Mouse (Mus musculus) hindbrain, embryonic 15.5 days (tissue): Measurements from ENCODE around the gene Msh3. TPM values are rescaled to one million over a fixed set of nuclear protein-coding genes. Genes with fewer than 3 reads are reported as not detected.
A peak's percentile ranks its signal among the peaks of the same experiment; 100 is the strongest.

ENCODE experiments used
- ATAC-seq: fragments of 200-750 bp; cut with Nextera tagmentation; 2 replicates; pipeline ENCODE4 v1.8.0; 2017; ENCODE audit warnings: low read depth, moderate number of reproducible peaks, moderate TSS enrichment; ENCODE audit not compliant: low FRiP score
- H3K27ac ChIP-seq: fragments of 300-500 bp; sonication (generic); replicated peaks from 2 replicates; pipeline ENCODE4 v1.5.1; 2015; ENCODE audit warnings: mild to moderate bottlenecking, inconsistent platforms
- H3K27me3 ChIP-seq: fragments of 300-500 bp; sonication (generic); 2 replicates; pipeline ENCODE4 v1.6.1; 2015; ENCODE audit warnings: control low read depth, inconsistent platforms
- H3K36me3 ChIP-seq: fragments of 300-500 bp; sonication (generic); 2 replicates; pipeline ENCODE4 v1.6.1; 2015; ENCODE audit warnings: control low read depth, inconsistent platforms
- H3K4me1 ChIP-seq: fragments of 300-500 bp; sonication (generic); replicated peaks from 2 replicates; pipeline ENCODE4 v1.6.1; 2015; ENCODE audit warnings: control low read depth, inconsistent platforms
- H3K4me2 ChIP-seq: fragments of 300-500 bp; sonication (generic); 2 replicates; pipeline ENCODE4 v1.6.1; 2015; ENCODE audit warnings: moderate library complexity, mild to moderate bottlenecking, inconsistent platforms
- H3K4me3 ChIP-seq: fragments of 300-500 bp; sonication (generic); 2 replicates; pipeline ENCODE4 v1.5.1; 2015; ENCODE audit warnings: mild to moderate bottlenecking, inconsistent platforms
- H3K9ac ChIP-seq: fragments of 300-500 bp; sonication (generic); 2 replicates; pipeline ENCODE4 v1.6.1; 2015; ENCODE audit warnings: inconsistent platforms
- H3K9me3 ChIP-seq: fragments of 300-500 bp; sonication (generic); 2 replicates; pipeline ENCODE4 v1.6.1; 2016; ENCODE audit warnings: control low read depth, inconsistent platforms
- WGBS: fragments of 180-500 bp; shearing (Covaris S2); methylation state at CpG from one replicate; pipeline ENCODE4 v1.1.7; 2015; 5-methylcytosine and 5-hydroxymethylcytosine counted together
- polyA plus RNA-seq: library from polyadenylated mRNA; unstranded; fragments of >200 nt; fragmentation: Nextera tagmentation; extraction: Ambion mirVana; gene quantifications from 2 replicates; pipeline ENCODE4 v1.2.1, GENCODE M21; 2015

Gene Msh3
- polyA plus RNA-seq, 1 experiment from 2014 or later: 22.0 TPM

DNA sequence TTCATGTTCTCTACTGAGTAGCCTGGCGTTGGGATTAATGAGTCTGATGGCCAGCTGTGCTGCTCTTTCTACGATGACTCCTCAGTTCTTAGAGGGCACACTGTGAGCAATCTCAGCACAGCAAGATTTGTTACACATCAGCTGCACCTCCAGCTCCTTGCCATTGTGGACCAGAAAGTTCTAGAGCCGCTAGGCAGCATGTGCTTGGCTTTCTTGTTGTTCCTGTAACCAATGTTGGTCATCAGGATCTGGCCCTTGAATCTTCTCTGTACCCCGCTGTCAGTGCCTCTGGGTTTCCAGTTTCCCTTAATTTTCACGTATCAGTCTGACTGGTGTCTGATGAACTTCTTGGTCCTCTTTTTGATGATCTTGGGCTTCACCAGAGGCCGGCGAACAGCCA, 1.6 kb upstream of the Msh3 start:
- WGBS: 71% methylated on average over 7 of the region's 7 CpGs
- H3K36me3 ChIP-seq: no peaks in the 10 kb centered on the region
- H3K9ac ChIP-seq: no peak overlapping the region
- no peak for ATAC-seq
- no peak overlapping the region for H3K27ac ChIP-seq
- 0 out of 2 replicates have a peak overlapping the region, but pooled peaks have one; percentile 99 for H3K4me2 ChIP-seq
- peaks cover 22% of the 10 kb centered on the region for H3K4me1 ChIP-seq
- H3K9me3 ChIP-seq: no peaks in the 10 kb centered on the region
- H3K4me3 ChIP-seq: no peak overlapping the region
- H3K27me3 ChIP-seq: no peaks in the 10 kb centered on the region

DNA sequence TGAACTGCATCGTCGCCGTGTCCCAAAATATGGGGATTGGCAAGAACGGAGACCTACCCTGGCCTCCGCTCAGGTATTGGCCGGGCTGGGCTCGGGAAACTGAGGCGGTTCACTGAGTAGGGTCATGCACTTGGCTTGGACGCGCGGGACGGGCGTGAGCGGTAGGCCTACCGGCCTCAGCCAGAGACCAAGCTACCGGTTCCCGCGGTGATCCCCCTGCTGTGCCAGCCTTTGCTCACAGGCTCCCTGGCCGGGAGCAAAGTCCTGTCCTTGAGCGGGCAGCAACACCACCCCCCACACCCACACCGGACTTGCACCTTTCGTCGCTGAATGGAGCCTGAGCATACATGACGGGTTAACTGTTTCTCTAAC, 455 bp upstream of the Msh3 start:
- no peaks in the 10 kb centered on the region for H3K27me3 ChIP-seq
- H3K27ac ChIP-seq: no peak overlapping the region
- 0% methylated on average over 24 of the region's 24 CpGs for WGBS
- ATAC-seq: peak; percentile 57
- H3K4me1 ChIP-seq: peaks cover 22% of the 10 kb centered on the region
- peak overlapping the region; percentile 99 for H3K4me2 ChIP-seq
- no peaks in the 10 kb centered on the region for H3K36me3 ChIP-seq
- H3K4me3 ChIP-seq: peak overlapping the region; percentile 62
- no peaks in the 10 kb centered on the region for H3K9me3 ChIP-seq
- peak overlapping the region; percentile 50 for H3K9ac ChIP-seq

DNA sequence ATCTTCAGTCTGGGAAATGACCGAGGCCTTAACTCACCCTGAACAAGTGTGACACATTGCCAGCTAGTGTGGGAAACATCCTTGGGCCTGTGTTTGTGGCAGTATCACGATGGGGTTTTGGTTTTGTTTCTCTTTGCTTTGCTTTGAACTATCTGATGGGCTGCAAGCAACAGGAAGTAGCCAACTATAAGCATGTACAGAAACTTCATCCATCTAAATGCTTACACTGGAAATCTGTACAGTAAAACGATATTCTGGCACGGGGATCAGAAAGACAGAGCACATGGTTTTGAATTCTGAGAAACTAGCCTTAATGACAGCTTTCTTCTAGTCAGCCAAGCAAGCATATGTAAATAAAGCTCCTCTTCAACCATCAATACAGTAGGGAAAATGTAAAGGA, 847 bp downstream of the Msh3 start:
- Histone ChIP-seq H3K9me3 (no peaks in the 10 kb centered on the region), H3K4me1 (peaks cover 22% of the 10 kb centered on the region), H3K4me2 (peak overlapping the region; percentile 99), H3K27ac (peak overlapping the region; percentile 88), H3K9ac (peak overlapping the region; percentile 31), H3K27me3 (no peaks in the 10 kb centered on the region), H3K4me3 (peak overlapping the region; percentile 62), H3K36me3 (peaks cover 3% of the 10 kb centered on the region; the same call in 1 of the 2 replicates)
- no peak for ATAC-seq
- WGBS: 15% methylated on average over 4 of the region's 4 CpGs

GRCm38 (mm10) chr13:92351100-92351499, 3.7 kb downstream of the Msh3 start:
- H3K27ac ChIP-seq: no peak overlapping the region
- no peaks in the 10 kb centered on the region for H3K9me3 ChIP-seq
- no peaks in the 10 kb centered on the region for H3K27me3 ChIP-seq
- no peak overlapping the region for H3K4me3 ChIP-seq
- H3K36me3 ChIP-seq: peaks cover 22% of the 10 kb centered on the region
- H3K4me1 ChIP-seq: peaks cover 17% of the 10 kb centered on the region
- 92% methylated on average over 6 of the region's 6 CpGs for WGBS
- ATAC-seq: no peak
- H3K9ac ChIP-seq: no peak overlapping the region
- H3K4me2 ChIP-seq: no peak overlapping the region

DNA sequence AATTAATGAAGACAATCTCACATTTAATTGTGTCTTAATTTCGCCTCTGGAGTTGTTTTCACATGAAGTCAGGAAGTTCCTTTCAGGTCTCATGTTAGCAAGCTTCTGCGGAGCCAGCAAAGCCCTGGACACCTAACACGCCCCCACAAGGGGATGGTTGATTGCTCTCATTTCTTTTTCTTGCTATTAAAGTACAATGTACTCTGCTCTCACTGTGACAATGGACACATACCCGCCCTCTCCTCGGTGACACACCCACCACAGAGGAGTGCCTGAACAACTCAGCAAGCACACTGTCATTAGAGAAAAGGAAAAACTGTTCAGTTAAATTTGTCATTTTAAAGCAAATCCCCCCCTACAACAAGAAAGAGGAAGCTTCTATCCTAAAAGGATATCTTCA, 8.5 kb downstream of the Msh3 start:
- H3K27me3 ChIP-seq: no peaks in the 10 kb centered on the region
- H3K4me3 ChIP-seq: no peak overlapping the region
- H3K36me3 ChIP-seq: peaks cover 41% of the 10 kb centered on the region
- no peak overlapping the region for H3K27ac ChIP-seq
- H3K4me2 ChIP-seq: no peak overlapping the region
- H3K9ac ChIP-seq: no peak overlapping the region
- ATAC-seq: no peak
- H3K4me1 ChIP-seq: no peaks in the 10 kb centered on the region
- no peaks in the 10 kb centered on the region for H3K9me3 ChIP-seq
- WGBS: 74% methylated on average over 5 of the region's 5 CpGs

DNA sequence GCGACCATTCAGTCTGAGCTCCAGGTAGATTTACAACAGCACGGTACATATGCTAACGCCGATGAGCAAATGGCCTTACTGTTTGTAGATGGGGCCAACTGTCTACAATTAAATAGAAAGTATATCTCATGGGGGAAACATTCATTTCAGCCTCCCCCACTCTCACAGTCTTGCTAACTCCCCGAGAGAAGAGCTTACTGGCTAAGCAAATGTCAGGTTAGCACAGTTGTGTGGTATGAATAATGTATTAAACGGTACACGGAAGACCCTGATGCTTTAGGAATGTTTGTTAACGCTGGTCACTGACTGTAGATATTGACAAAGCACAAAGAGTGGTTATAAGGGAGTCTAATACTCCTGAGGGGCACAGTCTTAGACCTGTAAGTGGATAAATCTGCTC, 10.8 kb downstream of the Msh3 start:
- Histone ChIP-seq H3K36me3 (peaks cover 40% of the 10 kb centered on the region), H3K27me3 (no peaks in the 10 kb centered on the region), H3K4me1 (no peaks in the 10 kb centered on the region), H3K4me2 (no peak overlapping the region), H3K27ac (no peak overlapping the region), H3K4me3 (no peak overlapping the region), H3K9me3 (no peaks in the 10 kb centered on the region), H3K9ac (no peak overlapping the region)
- 91% methylated on average over 8 of the region's 8 CpGs for WGBS
- ATAC-seq: no peak

DNA sequence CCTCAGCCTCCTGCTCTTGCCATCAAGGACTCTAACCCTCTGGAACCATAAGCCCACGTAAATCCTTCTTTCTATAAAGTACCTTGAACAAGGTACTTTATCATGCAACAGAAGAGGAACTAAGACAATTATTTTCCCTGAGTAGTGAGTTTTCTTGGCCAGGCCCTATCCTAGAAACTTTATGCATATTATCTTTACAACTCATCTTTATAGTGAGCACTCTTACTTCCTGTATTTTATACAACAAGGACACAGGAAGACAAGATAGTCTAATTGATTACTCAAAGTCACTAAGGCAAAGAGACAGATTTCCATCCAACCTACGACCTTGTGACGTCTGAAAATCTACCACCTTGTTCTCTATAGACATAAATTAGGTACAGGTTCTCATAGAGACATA, 15.0 kb downstream of the Msh3 start:
- Histone ChIP-seq H3K4me2 (no peak overlapping the region), H3K4me3 (no peak overlapping the region), H3K9ac (no peak overlapping the region), H3K9me3 (no peaks in the 10 kb centered on the region), H3K36me3 (peaks cover 15% of the 10 kb centered on the region), H3K27me3 (no peaks in the 10 kb centered on the region), H3K27ac (no peak overlapping the region), H3K4me1 (no peaks in the 10 kb centered on the region)
- WGBS: 97% methylated on average over 3 of the region's 3 CpGs
- no peak for ATAC-seq

DNA sequence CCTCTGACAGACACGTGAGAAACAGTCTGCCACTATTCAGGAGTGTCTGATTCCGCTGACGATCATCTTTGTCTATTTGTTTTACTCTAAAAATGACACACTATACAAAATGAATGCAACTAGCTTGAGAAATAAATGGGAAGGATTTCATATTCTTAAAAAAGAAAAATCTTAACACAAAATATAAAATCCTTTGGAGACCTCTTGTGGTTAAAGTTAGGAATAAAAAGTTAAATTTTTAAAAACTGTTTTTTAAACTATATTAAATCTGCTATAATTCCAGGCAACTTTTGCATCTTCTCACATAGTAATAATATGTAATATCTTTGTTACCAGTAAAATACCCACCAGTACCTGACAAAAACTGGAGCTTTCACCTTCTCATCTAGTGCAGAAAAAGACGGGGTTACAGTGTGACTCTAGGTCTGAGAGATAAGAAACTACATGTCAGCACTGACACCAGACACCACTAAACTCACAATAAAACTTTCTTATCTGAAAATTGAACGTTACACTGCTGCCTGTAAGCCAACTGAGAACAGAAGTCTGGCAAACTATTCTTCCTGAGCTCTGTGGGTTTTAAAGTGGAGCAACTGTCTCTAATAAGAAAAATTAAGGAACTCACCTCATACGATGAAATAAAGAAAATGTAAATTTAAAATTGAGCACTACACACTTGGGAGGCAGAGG, 16.9 kb downstream of the Msh3 start:
- Histone ChIP-seq H3K4me3 (no peak overlapping the region), H3K4me2 (no peak overlapping the region), H3K27ac (no peak overlapping the region), H3K4me1 (no peaks in the 10 kb centered on the region), H3K36me3 (peaks cover 6% of the 10 kb centered on the region; the same call in 1 of the 2 replicates), H3K27me3 (no peaks in the 10 kb centered on the region), H3K9me3 (no peaks in the 10 kb centered on the region), H3K9ac (no peak overlapping the region)
- ATAC-seq: no peak
- 87% methylated on average over 6 of the region's 6 CpGs for WGBS

DNA sequence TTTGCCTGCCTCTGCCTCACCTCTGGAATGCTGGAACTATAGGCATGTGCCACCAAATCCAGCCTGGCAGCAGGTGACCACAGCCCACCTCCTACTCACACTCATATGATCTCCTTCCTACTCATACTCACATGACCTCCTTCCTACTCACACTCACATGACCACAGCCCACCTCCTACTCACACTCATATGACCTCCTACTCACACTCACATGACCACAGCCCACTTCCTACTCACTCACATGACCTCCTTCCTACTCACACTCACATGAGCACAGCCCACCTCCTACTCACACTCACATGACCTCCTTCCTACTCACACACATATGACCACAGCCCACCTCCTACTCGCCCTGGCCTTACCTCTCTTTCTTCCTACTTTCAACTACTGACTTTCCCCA, 17.9 kb downstream of the Msh3 start:
- 97% methylated on average over 1 of the region's 1 CpGs for WGBS
- Histone ChIP-seq H3K4me2 (no peak overlapping the region), H3K4me3 (no peak overlapping the region), H3K36me3 (peaks cover 3% of the 10 kb centered on the region; the same call in 1 of the 2 replicates), H3K27ac (no peak overlapping the region), H3K4me1 (no peaks in the 10 kb centered on the region), H3K9ac (no peak overlapping the region), H3K9me3 (no peaks in the 10 kb centered on the region), H3K27me3 (no peaks in the 10 kb centered on the region)
- no peak for ATAC-seq

DNA sequence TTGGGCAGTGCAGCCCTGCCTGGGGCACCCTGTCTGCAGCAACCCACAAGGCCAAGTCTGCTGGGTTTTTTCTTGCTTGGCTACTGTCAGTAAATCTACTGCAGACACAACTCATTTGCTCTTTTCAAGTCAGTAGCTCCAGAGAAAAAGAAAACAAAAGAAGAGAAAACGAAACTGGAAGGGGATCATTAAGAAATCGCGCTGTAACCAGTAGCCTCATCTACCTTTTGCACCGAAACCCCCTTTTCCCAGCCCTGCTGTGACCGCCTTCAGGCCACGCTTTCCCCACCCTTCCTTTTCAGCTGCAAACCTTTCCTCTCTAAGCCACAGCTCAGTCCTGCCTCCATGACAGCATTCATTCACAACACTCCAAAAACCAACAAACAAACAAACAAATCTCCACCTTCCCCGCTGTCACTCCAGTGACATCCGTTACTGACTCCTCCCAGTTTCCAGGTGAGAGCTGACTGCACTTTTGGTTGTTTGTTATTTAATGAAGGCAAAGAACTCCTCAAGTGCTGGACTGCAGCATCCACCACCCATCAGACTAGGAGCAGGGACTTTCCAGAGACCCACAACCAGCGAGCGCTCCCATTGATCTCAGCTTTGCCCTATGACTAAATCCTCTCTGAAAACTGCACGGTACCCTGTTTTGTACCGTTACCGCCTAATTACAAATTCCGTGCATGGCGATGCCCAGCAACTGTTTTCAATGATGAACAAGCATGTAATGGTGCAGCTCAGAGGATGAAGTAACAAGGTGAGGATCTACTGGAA, 22.5 kb downstream of the Msh3 start:
- H3K36me3 ChIP-seq: peaks cover 3% of the 10 kb centered on the region; the same call in 1 of the 2 replicates
- H3K4me1 ChIP-seq: no peaks in the 10 kb centered on the region
- no peak overlapping the region for H3K4me3 ChIP-seq
- 86% methylated on average over 15 of the region's 15 CpGs for WGBS
- H3K27ac ChIP-seq: no peak overlapping the region
- no peak overlapping the region for H3K9ac ChIP-seq
- H3K27me3 ChIP-seq: no peaks in the 10 kb centered on the region
- H3K9me3 ChIP-seq: no peaks in the 10 kb centered on the region
- H3K4me2 ChIP-seq: no peak overlapping the region
- ATAC-seq: no peak

DNA sequence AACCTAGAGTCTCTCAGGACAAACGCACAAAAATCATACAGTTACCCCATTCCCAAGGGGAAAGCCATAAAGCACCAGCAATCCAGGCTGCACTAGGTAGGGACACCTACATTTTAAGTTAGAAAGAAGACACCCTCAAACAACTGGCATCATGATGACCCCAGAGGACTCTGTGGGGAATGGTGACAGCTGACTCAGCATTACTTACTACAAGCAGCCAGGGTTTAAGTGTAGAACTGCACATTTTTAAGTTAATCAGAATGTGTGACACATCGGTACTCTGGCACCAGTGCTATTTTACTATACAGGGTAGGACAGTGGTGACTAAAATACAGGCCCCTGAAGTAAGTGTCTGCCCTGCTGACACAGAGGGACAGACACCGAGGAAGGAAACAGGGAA, 24.2 kb downstream of the Msh3 start:
- H3K4me3 ChIP-seq: no peak overlapping the region
- no peak overlapping the region for H3K27ac ChIP-seq
- H3K36me3 ChIP-seq: peaks cover 3% of the 10 kb centered on the region; the same call in 1 of the 2 replicates
- H3K27me3 ChIP-seq: no peaks in the 10 kb centered on the region
- WGBS: 95% methylated on average over 3 of the region's 3 CpGs
- H3K9me3 ChIP-seq: no peaks in the 10 kb centered on the region
- no peak for ATAC-seq
- no peak overlapping the region for H3K4me2 ChIP-seq
- no peak overlapping the region for H3K9ac ChIP-seq
- H3K4me1 ChIP-seq: no peaks in the 10 kb centered on the region

- H3K9ac ChIP-seq: no peak overlapping the region
- H3K27ac ChIP-seq: no peak overlapping the region
- ATAC-seq: no peak
- no peak overlapping the region for H3K4me3 ChIP-seq
- peaks cover 3% of the 10 kb centered on the region; the same call in 1 of the 2 replicates for H3K36me3 ChIP-seq
- H3K4me2 ChIP-seq: no peak overlapping the region
- no peaks in the 10 kb centered on the region for H3K4me1 ChIP-seq
- 89% methylated on average over 2 of the region's 2 CpGs for WGBS
- no peaks in the 10 kb centered on the region for H3K9me3 ChIP-seq
- no peaks in the 10 kb centered on the region for H3K27me3 ChIP-seq
Observed at GRCm38 (mm10) chr13:92328000-92328399, 26.8 kb downstream of the Msh3 start.
